Mouse (Mus musculus) limb, embryonic 14.5 days (tissue): ENCODE results near the gene Mrpl24. TPM values are rescaled to one million over a fixed set of nuclear protein-coding genes. Genes with fewer than 3 reads are reported as not detected.
"Not testable (repeated sequence)": the region's sequence is repeated elsewhere in the genome, so short reads cannot be mapped to it uniquely, and the experiment has no call there.

Experiments
- ATAC-seq: fragments of 200-750 bp; cut with Nextera tagmentation; 2 replicates; pipeline ENCODE4 v1.8.0; 2017; ENCODE audit warnings: low read depth, moderate number of reproducible peaks, moderate TSS enrichment; ENCODE audit not compliant: low FRiP score
- DNase-seq: peaks from one replicate; pipeline ENCODE4 v3.0.0-alpha.2; 2015; ENCODE audit warnings: low spot score
- H3K27ac ChIP-seq: fragments of 300-500 bp; sonication (generic); replicated peaks from 2 replicates; pipeline ENCODE4 v1.5.1; 2014; ENCODE audit warnings: low read depth, mild to moderate bottlenecking, low read length, moderate library complexity, mixed read lengths
- H3K27me3 ChIP-seq: fragments of 300-500 bp; sonication (generic); 2 replicates; pipeline ENCODE4 v1.6.1; 2014; ENCODE audit warnings: low read length, mixed read lengths; ENCODE audit not compliant: control insufficient read depth, insufficient read depth
- H3K36me3 ChIP-seq: fragments of 300-500 bp; sonication (generic); 2 replicates; pipeline ENCODE4 v1.6.1; 2014; ENCODE audit warnings: mild to moderate bottlenecking, low read length, moderate library complexity, mixed read lengths; ENCODE audit not compliant: control insufficient read depth, insufficient read depth
- H3K4me1 ChIP-seq: fragments of 300-500 bp; sonication (generic); 2 replicates; pipeline ENCODE4 v1.6.1; 2014; ENCODE audit warnings: antibody characterized with exemption, low read length, mixed read lengths; ENCODE audit not compliant: control insufficient read depth, insufficient read depth
- H3K4me2 ChIP-seq: fragments of 300-500 bp; sonication (generic); replicated peaks from 2 replicates; pipeline ENCODE4 v1.6.1; 2014; ENCODE audit warnings: low read depth, mild to moderate bottlenecking, low read length, moderate library complexity; ENCODE audit not compliant: severe bottlenecking
- H3K4me3 ChIP-seq: fragments of 300-500 bp; sonication (generic); replicated peaks from 2 replicates; pipeline ENCODE4 v1.5.1; 2014; ENCODE audit warnings: low read length
- H3K9ac ChIP-seq: fragments of 300-500 bp; sonication (generic); 2 replicates; pipeline ENCODE4 v1.6.1; 2014; ENCODE audit warnings: mild to moderate bottlenecking, low read depth, low read length, moderate library complexity; ENCODE audit not compliant: severe bottlenecking
- H3K9me3 ChIP-seq: fragments of 300-500 bp; sonication (generic); 2 replicates; pipeline ENCODE4 v1.6.1; 2016; ENCODE audit warnings: low read length; ENCODE audit not compliant: control insufficient read depth
- POLR2A ChIP-seq: fragments of 200-500 bp; IDR thresholded peaks from 2 replicates; pipeline ENCODE4 v1.8.0; 2012; ENCODE audit warnings: inconsistent platforms, mild to moderate bottlenecking, moderate library complexity, borderline replicate concordance; ENCODE audit not compliant: insufficient read depth, insufficient read length; ENCODE audit errors: extremely low read depth
- WGBS: fragments of 180-500 bp; shearing (Covaris S2); extraction: QIAGEN DNeasy Blood & Tissue Kit; methylation state at CpG from one replicate; pipeline ENCODE4 v1.1.7; 2014; 5-methylcytosine and 5-hydroxymethylcytosine counted together
- polyA plus RNA-seq, 2 experiments: library from polyadenylated mRNA; depleted of rRNA in 1 of 2; stranded (reverse) in 1 of 2; unstranded in 1 of 2; fragments of >200 nt; fragmentation: Nextera tagmentation in 1 of 2; extraction: Ambion mirVana in 1 of 2; gene quantifications; 2 replicates each; pipeline versions ENCODE4 v1.2.1 to v1.2.3; 2012 to 2014

Gene Mrpl24
- polyA plus RNA-seq, 2 experiments: 66.2 to 124 TPM

GRCm38 (mm10) chr3:87899776-87900175 lies 19.5 kb upstream of the Mrpl24 start:
- TF ChIP-seq POLR2A: no peak
- no peak for ATAC-seq
- Histone ChIP-seq H3K4me2 (no peak overlapping the region), H3K9ac (no peak overlapping the region), H3K4me1 (no peaks in the 10 kb centered on the region), H3K27ac (no peak overlapping the region), H3K9me3 (no peaks in the 10 kb centered on the region), H3K4me3 (no peak overlapping the region), H3K27me3 (no peaks in the 10 kb centered on the region), H3K36me3 (no peaks in the 10 kb centered on the region)
- 77% methylated on average over 3 of the region's 3 CpGs for WGBS
- DNase-seq: no peak

- no peaks in the 10 kb centered on the region for H3K4me1 ChIP-seq
- 67% methylated on average over 1 of the region's 1 CpGs for WGBS
- ATAC-seq (no peak), DNase-seq (no peak)
- no peak for TF ChIP-seq POLR2A
- no peaks in the 10 kb centered on the region for H3K36me3 ChIP-seq
- no peaks in the 10 kb centered on the region for H3K27me3 ChIP-seq
- H3K9me3 ChIP-seq: no peaks in the 10 kb centered on the region
- no peak overlapping the region for H3K27ac ChIP-seq
- H3K4me2 ChIP-seq: no peak overlapping the region
- H3K4me3 ChIP-seq: no peak overlapping the region
- no peak overlapping the region for H3K9ac ChIP-seq
These were observed 18.2 kb upstream of the Mrpl24 start for GRCm38 (mm10) chr3:87901036-87901624.

GRCm38 (mm10) chr3:87901959-87902358 lies 17.3 kb upstream of the Mrpl24 start:
- not testable (repeated sequence) for H3K36me3 ChIP-seq, H3K4me1 ChIP-seq, H3K4me2 ChIP-seq, DNase-seq, ATAC-seq, H3K27me3 ChIP-seq, H3K4me3 ChIP-seq, H3K9me3 ChIP-seq, H3K9ac ChIP-seq, H3K27ac ChIP-seq
- WGBS: 85% methylated on average over 5 of the region's 6 CpGs

- DNase-seq (no peak), ATAC-seq (no peak)
- Histone ChIP-seq H3K9ac (no peak overlapping the region), H3K36me3 (no peaks in the 10 kb centered on the region), H3K4me3 (no peak overlapping the region), H3K9me3 (no peaks in the 10 kb centered on the region), H3K27ac (no peak overlapping the region), H3K27me3 (no peaks in the 10 kb centered on the region), H3K4me1 (peaks cover 12% of the 10 kb centered on the region), H3K4me2 (no peak overlapping the region)
- WGBS: 28% methylated on average over 5 of the region's 5 CpGs
- TF ChIP-seq POLR2A: no peak
These were observed 15.5 kb upstream of the Mrpl24 start for GRCm38 (mm10) chr3:87903821-87904220.

GRCm38 (mm10) chr3:87905880-87906485 lies 13.3 kb upstream of the Mrpl24 start, which contains the start of gene Hdgf:
Gene Hdgf (plus strand): TSS chr3:87906321.
- WGBS: 1% methylated on average over 36 of the region's 57 CpGs
- TF ChIP-seq POLR2A: 0 out of 2 replicates have a peak, but pooled peaks have one; percentile 43
- ATAC-seq (peak; percentile 95), DNase-seq (peak; percentile 96)
- Histone ChIP-seq H3K4me2 (peak within 1 kb of the TSS; percentile 74), H3K27me3 (no peaks in the 10 kb centered on the region), H3K36me3 (no peaks in the 10 kb centered on the region), H3K9me3 (no peaks in the 10 kb centered on the region), H3K4me1 (peaks cover 31% of the 10 kb centered on the region), H3K27ac (peak within 1 kb of the TSS; percentile 96), H3K9ac (peak within 1 kb of the TSS; percentile 90), H3K4me3 (peak within 1 kb of the TSS; percentile 79)

GRCm38 (mm10) chr3:87906601-87906980 lies 12.7 kb upstream of the Mrpl24 start:
- no peaks in the 10 kb centered on the region for H3K27me3 ChIP-seq
- ATAC-seq (peak; percentile 0; the same call in 1 of the 2 replicates), DNase-seq (no peak)
- no peaks in the 10 kb centered on the region for H3K9me3 ChIP-seq
- no peaks in the 10 kb centered on the region for H3K36me3 ChIP-seq
- peak overlapping the region; percentile 79 for H3K4me3 ChIP-seq
- WGBS: 0% methylated on average over 21 of the region's 47 CpGs
- peak overlapping the region; percentile 96 for H3K27ac ChIP-seq
- H3K4me1 ChIP-seq: peaks cover 34% of the 10 kb centered on the region
- H3K9ac ChIP-seq: peak overlapping the region; percentile 90
- H3K4me2 ChIP-seq: peak overlapping the region; percentile 74
- TF ChIP-seq POLR2A: no peak
